Mouse (Mus musculus) naive thymus-derived CD4-positive, alpha-beta T cell, adult 2 months (primary cell): ENCODE results near the gene Gm44596.

Source experiments
- DNase-seq: peaks from one replicate; pipeline ENCODE4 v3.0.0-alpha.2; 2011; ENCODE audit warnings: low read depth

Gm44596 gene

GRCm38 (mm10) chr6:128375192-128375591 is at the start of gene Gm44596, which contains the start of gene Tex52:
Gene Gm44596 (plus strand): TSS chr6:128375503.
Gene Tex52 (plus strand): TSS chr6:128375456.
- DNase-seq = no peak

GRCm38 (mm10) chr6:128334397-128335124 is 40.7 kb upstream of the Gm44596 start:
- peak; percentile 87 for DNase-seq

- DNase-seq = no peak
These were observed 37.8 kb upstream of the Gm44596 start for GRCm38 (mm10) chr6:128337467-128337866.

DNA sequence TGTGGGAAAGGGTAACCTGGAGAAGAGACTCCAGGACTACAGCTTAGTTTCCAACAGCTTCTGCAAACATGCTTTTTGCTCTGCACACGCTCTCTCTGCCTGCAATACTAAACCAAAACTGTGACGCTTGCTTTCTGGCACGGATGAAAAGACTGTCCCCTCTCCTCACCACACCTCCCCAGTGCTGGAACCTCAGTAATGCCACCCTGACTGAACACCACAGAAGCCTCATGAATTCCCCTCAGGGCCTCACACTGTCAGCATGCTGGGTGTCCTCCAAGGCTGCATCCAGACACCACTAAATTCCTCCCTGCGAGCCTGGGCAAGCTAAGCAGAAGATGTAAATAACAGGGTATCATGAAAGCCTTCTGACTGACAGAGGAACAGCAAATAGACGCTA is 36.4 kb upstream of the Gm44596 start:
- no peak for DNase-seq

DNA sequence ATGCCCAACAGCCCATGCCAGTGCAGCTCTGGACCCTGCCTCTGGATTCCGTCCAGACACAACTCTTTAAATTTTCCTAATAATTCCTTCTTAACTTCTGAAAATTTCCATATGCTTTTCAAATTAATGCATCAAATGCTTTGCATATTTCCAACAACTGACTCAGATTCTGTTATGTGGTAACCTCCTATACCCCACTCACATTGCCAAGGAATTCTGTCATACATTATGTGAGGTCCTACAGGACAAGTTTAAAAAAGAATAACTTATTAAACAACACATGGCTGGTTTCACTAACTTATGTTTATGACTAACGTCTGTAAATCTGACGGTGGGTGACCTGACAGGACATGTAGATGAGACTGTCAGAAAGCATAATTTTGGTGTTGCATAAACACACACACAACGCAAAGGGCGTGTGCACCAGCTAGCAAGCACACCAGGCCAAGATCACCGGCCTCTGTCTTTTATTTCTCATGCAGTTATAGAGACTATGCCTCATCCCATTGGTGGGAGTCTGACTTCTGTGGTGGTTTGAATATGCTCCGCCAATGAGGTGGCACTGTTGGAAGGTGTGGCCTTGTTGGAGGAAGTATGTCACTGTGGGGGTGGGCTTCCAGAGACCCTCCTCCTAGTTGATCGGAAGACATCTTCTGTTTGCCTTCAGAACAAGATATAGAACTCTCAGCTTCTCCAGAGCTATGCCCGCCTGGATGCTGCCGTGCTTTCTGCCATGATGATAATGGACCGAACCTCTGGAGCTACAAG is 33.2 kb upstream of the Gm44596 start:
- DNase-seq = no peak

DNA sequence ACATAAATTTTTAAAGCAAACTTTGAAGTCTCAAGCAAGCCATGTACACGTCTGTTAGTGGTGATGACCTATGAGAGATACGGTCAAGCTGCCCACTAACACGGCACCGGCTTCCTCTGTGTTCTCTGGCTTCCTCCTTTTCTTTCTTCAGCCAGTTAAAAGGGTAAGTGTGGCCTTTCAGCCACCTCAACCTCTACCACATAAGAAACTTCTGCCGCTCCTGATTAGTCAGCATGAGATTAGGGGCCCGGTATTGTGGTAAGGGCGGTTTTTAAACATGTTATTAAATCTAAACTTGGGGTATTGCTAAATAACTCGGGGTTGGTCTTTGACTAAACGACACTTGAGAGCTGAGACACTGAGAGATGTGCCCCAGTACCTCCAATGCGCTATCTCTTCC is 29.7 kb upstream of the Gm44596 start:
- no peak for DNase-seq

DNA sequence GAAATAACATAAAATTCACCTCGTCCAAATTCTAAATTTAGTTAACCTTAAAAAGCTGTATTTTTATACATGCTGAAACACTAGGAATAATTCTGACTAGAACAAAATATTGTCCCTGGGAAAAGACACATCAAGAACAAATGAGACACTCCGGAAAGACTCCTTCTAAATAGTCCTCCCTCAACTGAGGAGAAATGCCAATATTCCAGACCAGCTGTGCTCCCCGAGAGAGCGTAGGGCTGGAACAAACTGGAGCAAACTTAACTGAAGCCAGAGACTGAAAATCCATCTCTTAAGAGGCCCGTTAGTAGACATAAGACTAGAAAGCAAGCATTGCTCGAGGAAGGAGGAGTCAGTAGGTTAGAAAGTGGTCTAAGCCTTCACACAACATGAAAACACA is 28.5 kb upstream of the Gm44596 start:
- no peak for DNase-seq

- no peak for DNase-seq
These were observed 25.6 kb upstream of the Gm44596 start for GRCm38 (mm10) chr6:128349711-128350110.

DNA sequence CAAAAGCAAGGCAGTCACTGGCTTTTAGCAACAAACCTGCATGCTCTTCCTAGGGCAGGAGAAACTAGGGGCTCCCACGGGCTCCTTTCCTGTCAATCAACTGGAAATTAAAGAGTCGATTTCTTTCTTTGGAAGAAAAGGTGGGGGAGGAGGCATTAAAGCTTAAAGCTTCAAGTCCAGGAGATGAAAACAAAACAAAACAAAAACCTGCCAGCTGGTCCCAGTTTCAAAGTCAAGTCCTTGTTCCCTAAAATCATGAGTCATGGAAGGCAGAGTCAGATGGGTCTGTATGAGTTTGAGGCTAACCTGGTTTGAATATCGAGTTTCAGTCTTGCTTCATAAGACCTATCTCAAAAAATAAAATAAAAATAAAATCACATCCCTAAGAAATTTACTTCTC is 21.2 kb upstream of the Gm44596 start:
- DNase-seq = no peak

DNA sequence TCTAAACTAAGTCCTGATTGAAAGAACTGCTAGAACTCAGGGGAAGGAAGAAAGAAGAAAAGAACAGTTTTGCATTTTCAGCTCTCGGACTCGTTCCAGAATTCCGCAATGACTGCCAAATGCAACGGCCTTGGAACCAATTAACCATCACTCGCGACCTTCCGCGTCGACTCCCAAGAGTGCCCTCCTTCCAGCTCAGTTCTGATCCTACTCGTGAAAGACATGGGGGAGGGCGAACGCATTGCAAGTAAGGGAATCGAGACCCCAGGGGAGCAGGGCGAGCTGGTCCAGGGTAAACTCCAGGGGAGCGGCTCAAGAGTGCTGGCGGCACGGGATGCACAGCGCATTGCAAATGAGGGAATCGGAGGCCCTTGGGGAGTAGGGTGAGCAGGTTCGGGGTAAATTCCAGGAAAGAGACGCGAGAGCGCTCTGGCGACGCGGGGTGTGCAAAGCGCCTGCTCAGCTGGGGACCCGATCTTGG is 20.1 kb upstream of the Gm44596 start:
- DNase-seq = no peak

GRCm38 (mm10) chr6:128355726-128356416 is 19.4 kb upstream of the Gm44596 start, which contains the start of gene Tulp3:
Gene Tulp3 (minus strand): TSS chr6:128355851.
- DNase-seq = peak; percentile 88

DNA sequence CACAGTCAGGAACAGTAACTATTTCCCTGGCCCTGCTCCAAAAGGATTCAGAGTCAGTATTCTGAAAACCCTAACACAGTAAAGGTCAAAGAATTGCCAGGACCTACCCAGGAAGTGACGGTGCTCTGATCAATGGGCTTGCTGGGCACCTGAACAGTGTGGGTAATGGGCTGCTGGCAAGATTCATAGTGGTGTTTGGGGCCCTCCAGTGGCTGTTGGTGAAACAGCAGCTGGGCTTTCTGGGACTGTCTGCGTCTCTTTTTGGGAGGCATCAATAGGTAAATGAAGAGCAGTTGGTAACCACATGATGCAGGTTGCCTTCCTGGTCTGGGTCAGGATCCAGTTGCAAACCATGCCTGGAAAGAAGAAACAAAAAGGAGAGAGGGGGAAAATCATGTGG is 16.3 kb upstream of the Gm44596 start:
- DNase-seq = peak; percentile 82

GRCm38 (mm10) chr6:128361901-128362300 is 13.4 kb upstream of the Gm44596 start:
- DNase-seq = no peak

- DNase-seq = peak; percentile 89
These were observed 12.8 kb upstream of the Gm44596 start, which contains the start of the genes Rhno1 and Foxm1 for GRCm38 (mm10) chr6:128362381-128363006. Gene Rhno1 (minus strand): TSS chr6:128362911. Gene Foxm1 (plus strand): TSS chr6:128362967.

DNA sequence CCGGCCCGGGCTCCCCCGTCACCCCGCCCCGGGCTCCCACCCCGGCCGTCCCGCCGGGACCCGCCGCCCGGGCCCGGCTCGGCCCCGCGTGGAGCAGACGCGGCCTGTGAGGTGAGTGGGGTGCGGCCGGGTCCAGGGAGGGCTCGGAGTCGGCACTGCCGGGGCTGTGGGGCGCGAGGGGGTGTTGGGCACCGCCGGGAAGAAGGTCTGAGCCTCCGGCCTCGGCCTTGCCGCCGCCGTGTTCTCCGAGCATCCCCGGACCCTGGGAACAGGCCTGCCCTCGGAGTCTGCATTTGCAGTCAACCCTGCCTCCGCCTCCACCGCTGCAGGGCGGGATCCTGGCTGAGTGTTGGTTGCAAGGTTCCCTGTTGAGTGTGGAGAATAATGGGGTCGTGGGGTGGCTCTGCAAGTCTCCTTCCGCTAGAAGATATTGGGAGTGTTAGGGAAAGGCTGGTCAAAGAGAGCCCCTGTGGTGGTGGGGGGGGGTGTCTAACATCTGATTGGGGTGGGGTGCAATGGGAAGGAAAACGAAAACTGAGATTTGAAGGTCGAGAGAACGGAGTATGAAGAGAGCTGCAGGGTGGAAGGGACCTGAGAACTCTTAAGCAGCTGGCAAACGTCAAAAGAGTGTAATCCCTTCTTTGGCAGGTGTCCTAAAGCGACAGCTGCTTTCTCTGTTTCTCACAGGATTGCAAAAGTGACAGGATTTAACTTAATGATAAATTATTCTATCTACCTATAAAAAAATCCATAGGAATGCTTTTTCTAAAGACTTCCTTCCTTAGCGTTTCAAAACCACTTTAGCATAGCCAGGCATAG is 12.1 kb upstream of the Gm44596 start:
- no peak for DNase-seq

GRCm38 (mm10) chr6:128364721-128365120 is 10.6 kb upstream of the Gm44596 start:
- DNase-seq = no peak

DNA sequence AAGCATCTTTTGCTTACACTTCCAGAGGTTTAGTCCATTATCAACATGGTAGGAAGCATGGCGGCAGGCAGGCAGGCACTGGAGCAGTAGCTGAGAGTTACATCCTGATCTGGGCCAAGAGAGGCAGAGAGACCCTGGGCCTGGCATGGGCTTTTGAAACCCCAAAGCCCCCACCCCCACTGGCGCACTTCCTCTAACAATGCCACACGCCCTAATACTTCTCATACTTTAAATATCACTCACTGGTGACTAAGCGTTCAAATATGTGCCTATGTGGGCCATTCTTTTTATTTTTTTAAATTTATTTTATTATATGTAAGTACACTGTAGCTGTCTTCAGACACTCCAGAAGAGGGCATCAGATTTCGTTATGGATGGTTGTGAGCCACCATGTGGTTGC is 8.8 kb upstream of the Gm44596 start:
- no peak for DNase-seq

- DNase-seq = no peak
These were observed 5.3 kb upstream of the Gm44596 start for GRCm38 (mm10) chr6:128370040-128370439.

DNA sequence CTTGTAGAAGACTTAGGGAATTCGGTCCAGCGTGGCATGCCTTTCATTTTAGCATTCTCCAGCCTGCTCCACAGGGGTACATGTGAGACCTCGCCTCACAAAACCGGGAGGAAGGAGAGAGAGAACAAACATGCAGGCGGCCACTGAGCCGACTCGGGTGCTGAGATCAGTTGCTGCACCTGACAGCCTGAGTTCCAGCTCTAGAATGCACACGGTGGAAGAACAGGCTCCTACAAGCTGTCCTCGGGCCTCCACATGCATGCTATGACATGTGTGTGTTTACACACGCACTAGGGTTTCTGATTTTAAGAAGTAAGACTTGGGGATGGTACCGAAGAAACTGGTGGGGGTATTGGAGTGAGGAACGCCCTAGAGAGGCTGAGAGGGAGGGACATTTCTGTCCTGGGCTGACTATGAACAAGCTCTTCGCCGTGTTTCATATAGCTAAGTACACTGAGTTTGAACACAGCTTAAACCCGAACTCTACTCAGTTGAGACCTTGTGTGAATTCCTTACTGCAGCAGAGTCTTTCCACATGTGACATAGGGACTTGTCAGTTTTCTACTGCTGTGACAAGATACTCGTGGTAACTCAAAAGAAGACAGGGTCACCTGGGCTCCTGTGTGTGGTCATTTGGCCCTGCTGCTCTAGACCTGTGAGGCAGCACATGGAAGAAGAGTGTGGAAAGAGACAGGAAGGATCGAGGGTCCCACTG is 1.2 kb downstream of the Gm44596 start:
- no peak for DNase-seq

DNA sequence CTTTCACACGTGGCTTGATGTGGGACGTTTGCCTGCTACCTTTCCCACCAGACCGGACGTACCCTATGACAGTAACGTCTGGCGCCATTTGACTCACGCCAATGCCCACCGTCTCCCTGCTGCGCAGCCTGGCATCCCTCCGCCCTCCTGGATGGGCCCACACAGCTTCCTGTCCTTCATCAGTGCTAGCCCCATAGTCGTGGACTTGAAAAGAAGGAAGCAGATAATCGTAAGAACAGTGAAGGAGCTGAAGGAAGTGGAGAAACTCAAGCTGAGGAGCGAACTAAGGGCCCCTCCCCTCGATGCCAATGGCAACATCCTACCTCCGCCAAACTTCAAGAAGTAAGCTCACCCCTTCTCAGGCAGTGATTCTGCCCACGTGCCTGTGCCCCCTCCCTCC is 4.3 kb downstream of the Gm44596 start:
- no peak for DNase-seq
